Mouse (Mus musculus) subcutaneous adipose tissue, adult 2 months (tissue): ENCODE results near the gene Padi3. TPM values are rescaled to one million over a fixed set of nuclear protein-coding genes. Genes with fewer than 3 reads are reported as not detected.

Experiments used
- polyA plus RNA-seq: library from polyadenylated mRNA; depleted of rRNA; stranded (reverse); fragments of >200 nt; gene quantifications from 2 replicates; pipeline ENCODE4 v1.2.3, GENCODE M21; 2012; ENCODE audit warnings: low replicate concordance; rRNA removed

Padi3 gene
- polyA plus RNA-seq = 0.10 and 0.15 TPM in 2 replicates

GRCm38 (mm10) chr4:140810458-140811260 is at the start of gene Padi3:
TSS of gene Padi3 (minus strand) at chr4:140810648.

GRCm38 (mm10) chr4:140845666-140846065 is 35.2 kb upstream of the Padi3 start, which contains the start of gene Padi1:
TSS of gene Padi1 (minus strand) at chr4:140845778.

GRCm38 (mm10) chr4:140774025-140774800 is 36.2 kb downstream of the Padi3 start, which contains the start of gene Padi4:
TSS of gene Padi4 (minus strand) at chr4:140774236.

GRCm38 (mm10) chr4:140742543-140742942 is 67.9 kb downstream of the Padi3 start, which contains the start of gene Padi6:
TSS of gene Padi6 (minus strand) at chr4:140742643.

Other genes with a start within 250 kb of the Padi3 start
- gene Arhgef10l, start 144.6 kb downstream of the Padi3 start, polyA plus RNA-seq = 12.3 and 37.0 TPM in 2 replicates
- 27.3 and 75.5 TPM in 2 replicates for gene Rcc2, start 110.1 kb downstream of the Padi3 start, polyA plus RNA-seq
- gene Padi6, start 68.0 kb downstream of the Padi3 start, polyA plus RNA-seq = not detected in 2 replicates
- 1.2 and 15.1 TPM in 2 replicates for gene Padi4, start 36.4 kb downstream of the Padi3 start, polyA plus RNA-seq
- 0.14 and 14.8 TPM in 2 replicates for gene Padi1, start 35.1 kb upstream of the Padi3 start, polyA plus RNA-seq
- 1.3 and 13.8 TPM in 2 replicates for gene Padi2, start 95.7 kb upstream of the Padi3 start, polyA plus RNA-seq
- 251 and 307 TPM in 2 replicates for gene Sdhb, start 150.6 kb upstream of the Padi3 start, polyA plus RNA-seq
- gene Atp13a2, start 176.2 kb upstream of the Padi3 start, polyA plus RNA-seq = 84.9 and 104 TPM in 2 replicates
- gene Mfap2, start 199.8 kb upstream of the Padi3 start, polyA plus RNA-seq = 56.0 and 312 TPM in 2 replicates
- 5.8 and 16.5 TPM in 2 replicates for gene Crocc, start 249.9 kb upstream of the Padi3 start, polyA plus RNA-seq